Mouse (Mus musculus) ES-E14 (cell line): ENCODE data around the gene Cass4.

ENCODE experiments used
- CHD2 ChIP-seq: IDR thresholded peaks from 2 replicates; pipeline ENCODE4 v1.6.1; 2014; ENCODE audit warnings: mild to moderate bottlenecking, low read depth, low read length, inconsistent platforms
- HCFC1 ChIP-seq: IDR thresholded peaks from 2 replicates; pipeline ENCODE4 v1.6.1; 2012; ENCODE audit warnings: low read length, inconsistent platforms, borderline replicate concordance; ENCODE audit not compliant: insufficient read depth
- MAFK ChIP-seq: IDR thresholded peaks from 2 replicates; pipeline ENCODE4 v1.6.1; 2014; ENCODE audit warnings: mild to moderate bottlenecking, low read depth, low read length, inconsistent platforms; ENCODE audit not compliant: insufficient read depth
- ZC3H11A ChIP-seq: IDR thresholded peaks from 2 replicates; pipeline ENCODE4 v1.6.1; 2012; ENCODE audit warnings: low read depth, mild to moderate bottlenecking, inconsistent platforms, low read length, borderline replicate concordance

GRCm38 (mm10) chr2:172350773-172351172 is 42.8 kb upstream of the Cass4 start:
- TF ChIP-seq CHD2, result no peak
- no peak for TF ChIP-seq MAFK
- TF ChIP-seq ZC3H11A, result no peak
- no peak for TF ChIP-seq HCFC1
